Mouse (Mus musculus): Measurements from ENCODE around the gene Itpkb. TPM values are rescaled to one million over a fixed set of nuclear protein-coding genes. Genes with fewer than 3 reads are reported as not detected.
A peak's percentile ranks its signal among the peaks of the same experiment; 100 is the strongest.

Itpkb gene
- polyA plus RNA-seq, 1 experiment: 40.6 TPM

GRCm38 (mm10) chr1:180299697-180300096 lies 30.6 kb upstream of the Itpkb start:
- peaks cover 92% of the 10 kb centered on the region for H3K4me1 ChIP-seq
- H3K27me3 ChIP-seq (replicated peaks): no peaks in the 10 kb centered on the region
- no peaks in the 10 kb centered on the region for H3K9me3 ChIP-seq

GRCm38 (mm10) chr1:180300292-180300691 lies 30.0 kb upstream of the Itpkb start:
- H3K36me3 ChIP-seq (replicated peaks; ENCODE audit: low read length): no peaks in the 10 kb centered on the region
- no peaks in the 10 kb centered on the region for H3K9me3 ChIP-seq
- no peaks in the 10 kb centered on the region for H3K27me3 ChIP-seq (replicated peaks)
- H3K4me3 ChIP-seq (replicated peaks): no peak overlapping the region
- TF ChIP-seq GATA1 (IDR thresholded peaks at IDR 0.05; ENCODE audit: borderline replicate concordance, low read length): no peak
- TF ChIP-seq FLI1 (IDR thresholded peaks at IDR 0.05; ENCODE audit: low read length): no peak
- peaks cover 96% of the 10 kb centered on the region for H3K4me1 ChIP-seq

More at GRCm38 (mm10) chr1:180299697-180300096, 30.6 kb upstream of the Itpkb start:
- no peak for TF ChIP-seq FLI1 (IDR thresholded peaks at IDR 0.05; ENCODE audit: low read length)
- no peak for TF ChIP-seq GATA1 (IDR thresholded peaks at IDR 0.05; ENCODE audit: borderline replicate concordance, low read length)
- Histone ChIP-seq H3K4me3 (replicated peaks) (no peak overlapping the region), H3K36me3 (replicated peaks; ENCODE audit: low read length) (no peaks in the 10 kb centered on the region)

GRCm38 (mm10) chr1:180300997-180301396 lies 29.3 kb upstream of the Itpkb start:
- Histone ChIP-seq H3K27me3 (replicated peaks) (no peaks in the 10 kb centered on the region), H3K4me1 (peaks cover 93% of the 10 kb centered on the region), H3K9me3 (no peaks in the 10 kb centered on the region), H3K4me3 (replicated peaks) (no peak overlapping the region), H3K36me3 (replicated peaks; ENCODE audit: low read length) (no peaks in the 10 kb centered on the region)
- TF ChIP-seq GATA1 (IDR thresholded peaks at IDR 0.05; ENCODE audit: borderline replicate concordance, low read length): no peak
- TF ChIP-seq FLI1 (IDR thresholded peaks at IDR 0.05; ENCODE audit: low read length): no peak

GRCm38 (mm10) chr1:180302253-180303120 lies 27.8 kb upstream of the Itpkb start:
- Histone ChIP-seq H3K4me1 (peaks cover 92% of the 10 kb centered on the region), H3K9me3 (no peaks in the 10 kb centered on the region), H3K27me3 (replicated peaks) (no peaks in the 10 kb centered on the region), H3K4me3 (replicated peaks) (peak overlapping the region; percentile 77), H3K36me3 (replicated peaks; ENCODE audit: low read length) (no peaks in the 10 kb centered on the region)
- TF ChIP-seq FLI1 (IDR thresholded peaks at IDR 0.05; ENCODE audit: low read length) (no peak), GATA1 (IDR thresholded peaks at IDR 0.05; ENCODE audit: borderline replicate concordance, low read length) (no peak)

GRCm38 (mm10) chr1:180303600-180303999 lies 26.7 kb upstream of the Itpkb start:
- Histone ChIP-seq H3K36me3 (replicated peaks; ENCODE audit: low read length) (no peaks in the 10 kb centered on the region), H3K9me3 (no peaks in the 10 kb centered on the region), H3K4me1 (peaks cover 92% of the 10 kb centered on the region), H3K27me3 (replicated peaks) (no peaks in the 10 kb centered on the region), H3K4me3 (replicated peaks) (no peak overlapping the region)
- no peak for TF ChIP-seq GATA1 (IDR thresholded peaks at IDR 0.05; ENCODE audit: borderline replicate concordance, low read length)
- TF ChIP-seq FLI1 (IDR thresholded peaks at IDR 0.05; ENCODE audit: low read length): no peak

GRCm38 (mm10) chr1:180306889-180307288 lies 23.4 kb upstream of the Itpkb start:
- TF ChIP-seq GATA1 (IDR thresholded peaks at IDR 0.05; ENCODE audit: borderline replicate concordance, low read length) (no peak), FLI1 (IDR thresholded peaks at IDR 0.05; ENCODE audit: low read length) (no peak)

GRCm38 (mm10) chr1:180307661-180308060 lies 22.6 kb upstream of the Itpkb start:
- Histone ChIP-seq H3K36me3 (replicated peaks; ENCODE audit: low read length) (no peaks in the 10 kb centered on the region), H3K4me3 (replicated peaks) (no peak overlapping the region), H3K27me3 (replicated peaks) (no peaks in the 10 kb centered on the region), H3K4me1 (peaks cover 75% of the 10 kb centered on the region), H3K9me3 (no peaks in the 10 kb centered on the region)
- TF ChIP-seq GATA1 (IDR thresholded peaks at IDR 0.05; ENCODE audit: borderline replicate concordance, low read length): no peak
- TF ChIP-seq FLI1 (IDR thresholded peaks at IDR 0.05; ENCODE audit: low read length): no peak

More at GRCm38 (mm10) chr1:180306889-180307288, 23.4 kb upstream of the Itpkb start:
- no peaks in the 10 kb centered on the region for H3K36me3 ChIP-seq (replicated peaks; ENCODE audit: low read length)
- peak overlapping the region; percentile 11 for H3K4me3 ChIP-seq (replicated peaks)
- no peaks in the 10 kb centered on the region for H3K9me3 ChIP-seq
- H3K27me3 ChIP-seq (replicated peaks): no peaks in the 10 kb centered on the region
- H3K4me1 ChIP-seq: peaks cover 75% of the 10 kb centered on the region

- Histone ChIP-seq H3K36me3 (replicated peaks; ENCODE audit: low read length) (no peaks in the 10 kb centered on the region), H3K4me1 (peaks cover 75% of the 10 kb centered on the region), H3K4me3 (replicated peaks) (no peak overlapping the region), H3K9me3 (no peaks in the 10 kb centered on the region), H3K27me3 (replicated peaks) (no peaks in the 10 kb centered on the region)
- TF ChIP-seq GATA1 (IDR thresholded peaks at IDR 0.05; ENCODE audit: borderline replicate concordance, low read length) (no peak), FLI1 (IDR thresholded peaks at IDR 0.05; ENCODE audit: low read length) (no peak)
These were observed 21.4 kb upstream of the Itpkb start for GRCm38 (mm10) chr1:180308897-180309296.

GRCm38 (mm10) chr1:180312286-180312685 lies 18.0 kb upstream of the Itpkb start:
- Histone ChIP-seq H3K4me3 (replicated peaks) (no peak overlapping the region), H3K36me3 (replicated peaks; ENCODE audit: low read length) (no peaks in the 10 kb centered on the region), H3K27me3 (replicated peaks) (no peaks in the 10 kb centered on the region), H3K9me3 (no peaks in the 10 kb centered on the region), H3K4me1 (peaks cover 77% of the 10 kb centered on the region)
- TF ChIP-seq GATA1 (IDR thresholded peaks at IDR 0.05; ENCODE audit: borderline replicate concordance, low read length) (no peak), FLI1 (IDR thresholded peaks at IDR 0.05; ENCODE audit: low read length) (no peak)

GRCm38 (mm10) chr1:180312792-180313311 lies 17.4 kb upstream of the Itpkb start:
- no peak overlapping the region for H3K4me3 ChIP-seq (replicated peaks)
- no peaks in the 10 kb centered on the region for H3K36me3 ChIP-seq (replicated peaks; ENCODE audit: low read length)
- no peaks in the 10 kb centered on the region for H3K27me3 ChIP-seq (replicated peaks)
- H3K9me3 ChIP-seq: no peaks in the 10 kb centered on the region
- TF ChIP-seq GATA1 (IDR thresholded peaks at IDR 0.05; ENCODE audit: borderline replicate concordance, low read length): no peak
- no peak for TF ChIP-seq FLI1 (IDR thresholded peaks at IDR 0.05; ENCODE audit: low read length)
- peaks cover 77% of the 10 kb centered on the region for H3K4me1 ChIP-seq

Data from megakaryocyte, embryonic 14.5 days (primary cell).